Mouse (Mus musculus): Measurements from ENCODE around the gene Gtf2f2. TPM values are rescaled to one million over a fixed set of nuclear protein-coding genes. Genes with fewer than 3 reads are reported as not detected.

The Gtf2f2 gene
- total RNA-seq (2014; rRNA removed) (41.5 and 43.8 TPM in 2 replicates), polyA plus RNA-seq (2015; fragmentation: Nextera tagmentation; extraction: Ambion mirVana) (47.6 and 54.9 TPM in 2 replicates)

DNA sequence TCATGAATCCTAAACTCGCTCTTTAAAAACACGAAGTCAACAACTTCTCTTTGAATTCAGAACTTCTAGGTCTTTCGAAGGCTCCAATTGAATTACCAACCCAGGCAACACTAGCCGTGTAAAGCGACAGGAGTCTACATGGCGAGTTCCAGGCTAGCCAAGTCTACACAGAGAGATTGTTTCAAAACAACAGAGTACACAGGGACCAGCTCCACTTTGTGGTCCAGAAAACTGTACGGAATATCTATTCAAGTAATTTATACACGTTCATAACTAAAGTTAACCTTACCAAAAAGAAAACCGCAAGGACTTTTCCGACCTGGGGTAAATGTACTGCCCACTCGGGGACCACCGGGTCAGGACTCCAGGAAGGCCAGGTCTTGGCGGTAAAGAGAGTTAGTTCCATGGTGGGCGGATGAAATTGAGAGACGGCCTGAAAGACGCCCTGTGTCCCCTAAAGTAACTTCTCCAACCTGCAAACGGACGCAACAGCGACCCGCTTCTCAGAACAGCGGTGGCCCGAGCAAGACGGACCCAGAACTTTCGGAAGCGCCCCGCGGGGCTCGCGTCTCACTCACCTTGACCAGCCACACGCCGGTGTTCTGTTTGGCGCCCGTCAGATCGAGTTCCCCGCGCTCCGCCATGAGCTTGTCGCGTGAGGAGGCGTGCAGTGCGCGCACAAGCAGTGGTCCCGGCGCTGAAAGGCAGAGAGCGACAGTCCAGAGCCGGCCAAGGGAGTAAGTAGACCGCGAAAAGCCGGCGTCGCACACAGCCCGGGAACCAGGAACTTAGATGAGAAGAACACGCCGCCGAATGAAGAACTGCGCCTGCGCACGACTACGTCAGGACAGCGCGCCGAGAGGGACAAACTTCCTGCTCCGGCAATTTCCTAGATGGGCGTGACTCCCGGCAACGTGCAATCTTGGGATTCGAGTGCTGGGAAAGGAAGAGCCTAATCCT, at the start of gene Gtf2f2:
Gene Gtf2f2, minus strand, starts transcription at position 764 of the 960 bp plus-strand sequence.
- H3K9ac ChIP-seq, result peak within 1 kb of the TSS; percentile 64
- peak within 1 kb of the TSS; percentile 79 for H3K27ac ChIP-seq (ENCODE audit: low read depth, low read length)
- peak within 1 kb of the TSS; percentile 75 for H3K4me3 ChIP-seq (ENCODE audit: low read depth, low read length)
- peak; percentile 12; the same call in 1 of the 2 replicates for TF ChIP-seq CTCF (IDR thresholded peaks at IDR 0.05; ENCODE audit: low read depth)
- H3K9me3 ChIP-seq (ENCODE audit: low read length), result no peaks in the 10 kb centered on the region
- H3K4me1 ChIP-seq (ENCODE audit: insufficient read depth), result peaks cover 17% of the 10 kb centered on the region; the same call in 1 of the 2 replicates
- ATAC-seq (peak; percentile 97), DNase-seq (peak; percentile 97)
- no peaks in the 10 kb centered on the region for H3K27me3 ChIP-seq (ENCODE audit: insufficient read depth, low read length)
- H3K36me3 ChIP-seq (ENCODE audit: insufficient read depth), result peaks cover 4% of the 10 kb centered on the region; the same call in 1 of the 2 replicates
- H3K4me2 ChIP-seq (ENCODE audit: low read depth), result peak within 1 kb of the TSS; percentile 80
- WGBS, result 3% methylated on average over 67 of the region's 67 CpGs

DNA sequence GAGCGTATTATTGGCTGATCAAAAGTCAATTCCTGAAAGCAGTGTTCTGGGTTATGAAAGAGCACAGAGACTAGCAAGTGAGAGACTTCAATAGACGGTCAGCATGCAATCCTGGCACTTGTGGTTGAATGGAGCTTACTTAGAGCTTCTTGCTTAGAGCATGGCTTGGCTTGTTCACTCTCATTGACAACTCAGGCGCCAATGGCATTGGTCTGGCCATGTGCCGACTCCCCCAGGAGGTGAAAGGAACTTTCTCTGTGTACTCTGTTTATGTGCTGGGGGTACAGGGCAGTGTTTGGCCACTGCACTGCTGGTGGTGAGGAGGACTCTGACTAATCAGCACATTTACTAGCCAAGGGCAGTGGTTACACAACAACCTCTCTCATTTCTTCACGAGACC, 48.8 kb upstream of the Gtf2f2 start:
- WGBS, result 68% methylated on average over 5 of the region's 5 CpGs
- no peak overlapping the region for H3K27ac ChIP-seq (ENCODE audit: low read depth, low read length)
- no peak for DNase-seq

DNA sequence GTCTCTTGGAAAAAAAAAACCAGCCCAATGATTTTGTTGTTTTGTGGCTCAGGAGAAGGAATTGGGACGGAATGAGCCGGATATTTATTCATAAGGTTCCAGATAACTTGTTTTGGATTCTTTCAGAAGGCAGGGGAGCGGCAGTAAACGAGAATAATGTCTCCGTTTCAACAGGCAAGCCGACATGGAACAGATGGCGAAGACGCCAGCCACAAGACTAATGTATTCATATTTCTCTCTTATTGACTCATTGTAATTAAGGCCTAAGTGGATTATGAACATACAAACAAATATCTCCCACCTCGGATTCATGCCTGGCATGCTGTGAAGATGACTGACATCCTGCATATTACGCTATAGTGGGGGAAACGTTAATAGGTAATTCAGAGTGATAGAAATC, 43.1 kb upstream of the Gtf2f2 start:
- no peaks in the 10 kb centered on the region for H3K9me3 ChIP-seq (ENCODE audit: low read length)
- no peaks in the 10 kb centered on the region for H3K36me3 ChIP-seq (ENCODE audit: insufficient read depth)
- no peaks in the 10 kb centered on the region for H3K4me1 ChIP-seq (ENCODE audit: insufficient read depth)
- no peak overlapping the region for H3K4me2 ChIP-seq (ENCODE audit: low read depth)
- peak; percentile 55 for DNase-seq
- no peak for TF ChIP-seq CTCF (IDR thresholded peaks at IDR 0.05; ENCODE audit: low read depth)
- WGBS, result 40% methylated on average over 11 of the region's 11 CpGs
- H3K27ac ChIP-seq (ENCODE audit: low read depth, low read length), result 0 out of 2 replicates have a peak overlapping the region, but pooled peaks have one; percentile 36
- peak; percentile 12; the same call in 1 of the 2 replicates for ATAC-seq
- no peaks in the 10 kb centered on the region for H3K27me3 ChIP-seq (ENCODE audit: insufficient read depth, low read length)
- H3K4me3 ChIP-seq (ENCODE audit: low read depth, low read length), result no peak overlapping the region
- H3K9ac ChIP-seq, result no peak overlapping the region

More for the DNA sequence above, 48.8 kb upstream of the Gtf2f2 start:
- Histone ChIP-seq H3K9ac (no peak overlapping the region), H3K9me3 (ENCODE audit: low read length) (no peaks in the 10 kb centered on the region), H3K4me3 (ENCODE audit: low read depth, low read length) (no peak overlapping the region), H3K4me2 (ENCODE audit: low read depth) (no peak overlapping the region), H3K4me1 (ENCODE audit: insufficient read depth) (no peaks in the 10 kb centered on the region), H3K36me3 (ENCODE audit: insufficient read depth) (no peaks in the 10 kb centered on the region), H3K27me3 (ENCODE audit: insufficient read depth, low read length) (no peaks in the 10 kb centered on the region)
- no peak for TF ChIP-seq CTCF (IDR thresholded peaks at IDR 0.05; ENCODE audit: low read depth)
- ATAC-seq, result peak; percentile 51

DNA sequence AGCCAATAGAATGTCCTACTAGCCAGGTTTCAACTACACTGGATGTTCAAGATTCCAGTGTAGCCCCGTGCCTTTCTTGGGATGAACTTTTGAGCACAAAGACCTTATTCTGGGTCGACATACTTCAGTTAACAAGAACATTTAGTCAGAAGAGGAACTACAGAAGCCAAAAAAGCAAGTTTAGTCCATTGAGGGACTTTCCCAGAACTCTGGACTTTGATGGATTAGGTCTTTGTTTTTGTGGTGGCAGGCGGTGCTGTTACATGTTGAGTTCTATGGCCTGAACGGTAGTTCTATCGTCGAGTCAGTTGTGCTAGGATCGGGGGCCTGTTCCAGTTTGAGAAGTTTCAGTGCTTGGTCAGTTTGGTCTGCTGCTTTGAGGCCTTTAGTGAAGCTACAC, 41.3 kb upstream of the Gtf2f2 start:
- ATAC-seq (no peak), DNase-seq (no peak)
- H3K4me1 ChIP-seq (ENCODE audit: insufficient read depth), result no peaks in the 10 kb centered on the region
- H3K27me3 ChIP-seq (ENCODE audit: insufficient read depth, low read length), result no peaks in the 10 kb centered on the region
- H3K4me2 ChIP-seq (ENCODE audit: low read depth), result no peak overlapping the region
- no peak overlapping the region for H3K9ac ChIP-seq
- H3K27ac ChIP-seq (ENCODE audit: low read depth, low read length), result no peak overlapping the region
- no peaks in the 10 kb centered on the region for H3K36me3 ChIP-seq (ENCODE audit: insufficient read depth)
- no peak for TF ChIP-seq CTCF (IDR thresholded peaks at IDR 0.05; ENCODE audit: low read depth)
- no peaks in the 10 kb centered on the region for H3K9me3 ChIP-seq (ENCODE audit: low read length)
- WGBS, result 88% methylated on average over 7 of the region's 7 CpGs
- no peak overlapping the region for H3K4me3 ChIP-seq (ENCODE audit: low read depth, low read length)

DNA sequence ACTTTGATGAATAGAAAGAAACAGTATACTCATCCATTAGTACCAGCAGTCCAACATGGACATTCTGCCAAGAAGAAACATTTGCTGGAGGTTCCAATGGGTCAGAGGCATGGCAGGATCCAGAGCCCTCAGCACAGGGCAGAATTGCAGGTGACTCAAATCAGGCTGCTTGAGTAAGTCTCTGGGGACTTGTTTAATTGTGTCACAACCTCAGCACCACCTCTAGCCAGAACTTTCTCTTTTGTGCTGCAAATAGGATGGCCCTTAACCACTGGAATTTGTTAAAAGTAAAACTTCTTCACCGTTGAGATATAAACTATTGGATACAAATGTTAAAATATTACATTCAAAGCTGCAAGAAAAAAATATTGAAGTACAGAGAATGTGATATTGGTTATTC, 35.1 kb upstream of the Gtf2f2 start:
- H3K27me3 ChIP-seq (ENCODE audit: insufficient read depth, low read length), result no peaks in the 10 kb centered on the region
- H3K36me3 ChIP-seq (ENCODE audit: insufficient read depth), result no peaks in the 10 kb centered on the region
- H3K4me3 ChIP-seq (ENCODE audit: low read depth, low read length), result no peak overlapping the region
- H3K4me1 ChIP-seq (ENCODE audit: insufficient read depth), result no peaks in the 10 kb centered on the region
- H3K9me3 ChIP-seq (ENCODE audit: low read length), result no peaks in the 10 kb centered on the region
- TF ChIP-seq CTCF (IDR thresholded peaks at IDR 0.05; ENCODE audit: low read depth), result no peak
- no peak for ATAC-seq
- no peak for DNase-seq
- 58% methylated on average over 1 of the region's 1 CpGs for WGBS
- H3K4me2 ChIP-seq (ENCODE audit: low read depth), result no peak overlapping the region
- no peak overlapping the region for H3K27ac ChIP-seq (ENCODE audit: low read depth, low read length)
- no peak overlapping the region for H3K9ac ChIP-seq

DNA sequence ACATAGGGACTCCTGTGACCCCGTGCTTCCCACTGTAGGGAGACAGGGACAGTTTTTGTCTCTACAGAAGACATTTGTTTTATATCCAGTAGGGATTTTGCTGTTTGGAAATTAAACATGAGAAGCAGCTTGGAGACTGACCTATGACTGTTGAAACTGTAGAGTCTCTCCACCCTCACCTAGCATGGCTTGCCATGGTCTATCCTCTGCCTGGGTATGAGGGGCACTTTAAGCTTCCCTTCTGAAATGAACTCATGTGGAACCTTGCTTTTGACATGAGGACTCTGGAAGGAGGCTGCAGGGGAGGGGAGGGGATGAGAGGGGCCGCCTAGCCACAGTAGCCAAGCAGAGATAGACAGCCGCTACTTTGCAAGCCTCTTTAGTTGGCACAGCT, 33.5 kb upstream of the Gtf2f2 start:
- no peaks in the 10 kb centered on the region for H3K4me1 ChIP-seq (ENCODE audit: insufficient read depth)
- no peaks in the 10 kb centered on the region for H3K27me3 ChIP-seq (ENCODE audit: insufficient read depth, low read length)
- DNase-seq (no peak), ATAC-seq (no peak)
- WGBS, result 50% methylated on average over 3 of the region's 3 CpGs
- no peak overlapping the region for H3K4me3 ChIP-seq (ENCODE audit: low read depth, low read length)
- no peak for TF ChIP-seq CTCF (IDR thresholded peaks at IDR 0.05; ENCODE audit: low read depth)
- no peak overlapping the region for H3K4me2 ChIP-seq (ENCODE audit: low read depth)
- no peak overlapping the region for H3K9ac ChIP-seq
- H3K9me3 ChIP-seq (ENCODE audit: low read length), result no peaks in the 10 kb centered on the region
- no peak overlapping the region for H3K27ac ChIP-seq (ENCODE audit: low read depth, low read length)
- H3K36me3 ChIP-seq (ENCODE audit: insufficient read depth), result no peaks in the 10 kb centered on the region

Data from forebrain, postnatal 0 days (tissue).